Mouse (Mus musculus) neutrophil, adult 5-6 weeks (primary cell): ENCODE results near the gene Myo10. TPM values are rescaled to one million over a fixed set of nuclear protein-coding genes. Genes with fewer than 3 reads are reported as not detected.

Experiments used
- ATAC-seq: fragments of 151-379, 151-347 bp; 2 replicates; pipeline ENCODE4 v1.8.0; 2017; ENCODE audit warnings: mild to moderate bottlenecking, moderate TSS enrichment; ENCODE audit not compliant: insufficient number of reproducible peaks, poor library complexity, low FRiP score, severe bottlenecking; ENCODE audit errors: extremely low read depth
- total RNA-seq: library from RNA; stranded (forward); fragments of 200-1000 nt; gene quantifications from 2 replicates; pipeline ENCODE4 v1.2.3, GENCODE M21; 2017

The Myo10 gene
- total RNA-seq, 1 experiment from 2014 or later = 1.2 TPM

- no peak for ATAC-seq
Observed at GRCm38 (mm10) chr15:25742196-25742595, 119.9 kb downstream of the Myo10 start.

DNA sequence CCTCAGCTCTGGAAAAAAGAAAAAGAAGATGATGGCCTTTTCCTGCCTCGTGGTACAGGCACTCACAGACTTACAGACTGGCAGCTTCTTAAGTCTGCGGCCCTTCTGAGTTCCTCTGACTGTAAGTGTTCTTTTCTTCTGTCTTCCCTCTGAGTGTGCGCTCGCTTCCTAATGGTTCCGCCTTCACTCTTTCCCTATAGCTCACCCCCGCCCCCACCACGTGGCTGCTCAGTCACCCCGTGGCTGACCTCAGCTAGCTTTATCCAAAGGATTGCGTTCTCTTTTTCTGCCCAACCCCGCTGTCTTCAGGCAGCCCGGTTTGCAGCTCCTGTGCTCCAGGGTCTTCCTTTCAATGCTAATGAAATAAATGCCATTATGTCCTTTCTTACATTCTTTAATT lies 129.2 kb downstream of the Myo10 start:
- no peak for ATAC-seq

- ATAC-seq = no peak
Observed at GRCm38 (mm10) chr15:25752597-25752996, 130.3 kb downstream of the Myo10 start.

DNA sequence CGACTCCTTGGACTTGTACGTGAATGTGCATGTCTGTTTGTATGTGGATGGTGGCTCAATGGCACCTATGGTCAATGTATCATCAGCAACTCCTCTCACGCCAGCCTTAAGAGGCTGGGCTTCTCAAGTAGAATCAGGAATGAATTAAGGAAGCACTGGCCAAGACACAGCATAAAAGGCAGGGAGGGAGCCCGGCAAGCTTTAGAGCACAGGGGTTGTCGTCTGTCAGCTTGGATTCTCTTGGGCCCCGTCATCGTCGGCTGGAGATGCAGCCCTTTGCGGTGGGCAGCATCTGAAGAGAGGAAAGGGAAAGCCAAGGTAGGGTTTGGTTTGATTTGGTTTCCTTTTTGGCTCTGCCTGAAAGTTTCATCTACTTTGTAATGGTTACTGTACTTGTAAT lies 130.7 kb downstream of the Myo10 start:
- no peak for ATAC-seq

- no peak for ATAC-seq
Observed at GRCm38 (mm10) chr15:25753878-25754277, 131.6 kb downstream of the Myo10 start.

- ATAC-seq = no peak
Observed at GRCm38 (mm10) chr15:25754342-25754951, 132.1 kb downstream of the Myo10 start.

GRCm38 (mm10) chr15:25755536-25755935 lies 133.2 kb downstream of the Myo10 start:
- no peak for ATAC-seq

- no peak for ATAC-seq
Observed at GRCm38 (mm10) chr15:25756072-25756471, 133.7 kb downstream of the Myo10 start.

GRCm38 (mm10) chr15:25758037-25758436 lies 135.7 kb downstream of the Myo10 start:
- no peak for ATAC-seq

GRCm38 (mm10) chr15:25758500-25759086 lies 136.3 kb downstream of the Myo10 start:
- ATAC-seq = no peak

- no peak for ATAC-seq
Observed at GRCm38 (mm10) chr15:25760304-25760703, 138.0 kb downstream of the Myo10 start.

GRCm38 (mm10) chr15:25761049-25761448 lies 138.7 kb downstream of the Myo10 start:
- ATAC-seq = no peak

- no peak for ATAC-seq
Observed at GRCm38 (mm10) chr15:25761800-25762211, 139.5 kb downstream of the Myo10 start.

DNA sequence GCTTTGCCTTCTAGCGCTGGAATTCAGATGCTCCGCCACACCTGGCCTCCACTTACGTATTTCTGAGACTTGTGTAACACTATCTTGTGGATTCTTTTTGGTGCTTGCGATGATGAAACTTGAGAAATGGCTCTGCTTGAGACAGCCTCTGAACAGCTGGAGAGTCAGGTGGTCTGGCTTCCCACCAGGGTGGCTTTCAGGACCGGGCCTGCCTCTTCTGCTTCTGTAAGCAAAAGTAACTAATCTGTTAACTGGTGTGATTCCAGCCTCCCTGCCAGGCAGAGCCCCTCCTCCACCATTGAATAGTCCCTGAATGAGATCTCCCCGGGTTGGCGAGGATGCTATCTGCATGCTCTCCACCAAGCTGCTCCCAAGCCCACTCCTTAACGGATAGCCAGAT lies 140.0 kb downstream of the Myo10 start:
- ATAC-seq = no peak

GRCm38 (mm10) chr15:25763106-25763505 lies 140.8 kb downstream of the Myo10 start:
- ATAC-seq = no peak

DNA sequence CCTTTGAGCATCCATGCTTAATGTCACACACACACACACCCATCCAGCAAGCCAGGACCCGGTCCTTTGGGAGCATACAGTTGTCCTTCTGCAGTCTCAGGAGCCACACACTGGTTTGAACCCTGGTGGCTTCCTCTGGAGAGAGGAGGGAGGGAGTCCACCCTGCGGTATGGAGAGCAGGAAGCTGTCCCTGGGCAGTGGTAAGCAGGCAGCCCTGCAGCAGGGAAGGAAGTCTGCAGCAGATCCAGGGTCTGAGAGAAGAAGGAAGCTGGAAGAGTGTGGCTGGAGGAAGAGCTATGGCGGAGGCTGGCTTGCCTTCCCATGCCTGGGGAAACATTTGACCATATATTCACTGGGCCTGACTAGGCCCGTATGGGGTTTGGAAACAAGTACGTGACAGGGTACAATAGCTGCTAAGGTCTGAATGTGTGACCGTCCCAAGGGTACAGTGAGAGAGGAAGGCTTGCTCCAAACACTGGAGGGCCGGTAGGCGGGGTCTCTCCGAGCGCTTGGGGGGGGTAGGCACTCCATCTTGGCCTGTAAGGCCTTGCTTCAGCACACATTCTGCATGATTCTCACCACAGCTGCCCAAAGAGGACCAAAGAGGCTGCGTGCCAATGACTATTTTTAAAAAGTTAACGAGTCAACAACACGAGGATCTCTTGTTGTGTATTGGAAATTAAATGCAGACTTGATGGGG lies 142.5 kb downstream of the Myo10 start:
- ATAC-seq = no peak

DNA sequence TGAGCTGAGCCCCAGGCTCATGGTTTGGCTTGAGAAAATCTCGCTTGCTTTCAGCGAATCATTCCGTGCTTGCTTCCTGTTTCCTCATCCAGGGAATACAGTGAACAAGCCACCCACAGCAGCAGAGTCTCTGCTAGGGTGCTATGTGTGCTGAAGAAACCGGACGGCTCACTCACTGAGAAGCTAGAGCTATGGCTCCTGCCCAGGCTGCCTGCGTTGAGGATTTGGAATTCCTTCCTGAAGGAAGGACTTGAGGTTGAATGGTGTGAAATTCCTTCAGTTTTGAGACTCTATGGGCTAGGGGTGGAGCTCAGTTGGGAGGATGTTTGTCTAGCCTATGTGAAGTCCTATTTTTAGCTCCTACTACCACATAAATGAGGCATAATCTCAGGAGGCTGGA lies 145.5 kb downstream of the Myo10 start:
- ATAC-seq = no peak

DNA sequence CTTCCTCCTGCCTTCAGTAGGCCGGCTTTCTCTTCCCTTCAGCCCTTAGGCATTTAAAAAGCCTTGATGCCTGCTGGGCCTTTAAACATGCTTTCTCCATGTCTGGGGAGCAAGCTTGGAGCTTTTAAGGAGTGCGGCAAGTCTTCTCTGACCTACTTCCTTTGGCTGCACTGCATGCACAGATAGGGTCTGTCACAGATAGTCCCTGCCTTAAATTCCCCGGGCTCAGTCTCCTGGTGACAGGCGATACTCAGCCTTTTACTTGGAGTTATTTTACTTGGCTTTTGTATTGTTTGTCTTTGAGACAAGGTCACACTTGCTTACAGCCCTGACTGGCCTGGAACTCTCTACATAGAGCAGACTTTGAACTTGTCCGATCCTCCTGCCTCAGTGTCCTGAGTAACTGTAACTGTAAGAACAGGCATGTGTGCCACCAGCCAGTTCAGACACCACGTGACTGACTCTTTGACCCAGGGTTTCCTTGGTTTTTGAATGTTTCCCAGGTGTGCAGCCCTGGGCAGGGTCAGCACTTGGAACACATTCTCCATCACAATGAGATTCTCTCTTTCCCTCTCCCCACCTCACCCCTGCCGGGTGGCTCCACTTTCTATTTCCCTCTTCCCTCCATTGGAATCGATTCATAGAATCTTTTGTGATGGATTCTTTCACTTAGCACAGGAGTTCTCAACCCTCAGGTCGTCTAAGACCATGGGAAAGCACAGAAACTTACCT lies 147.4 kb downstream of the Myo10 start:
- no peak for ATAC-seq

DNA sequence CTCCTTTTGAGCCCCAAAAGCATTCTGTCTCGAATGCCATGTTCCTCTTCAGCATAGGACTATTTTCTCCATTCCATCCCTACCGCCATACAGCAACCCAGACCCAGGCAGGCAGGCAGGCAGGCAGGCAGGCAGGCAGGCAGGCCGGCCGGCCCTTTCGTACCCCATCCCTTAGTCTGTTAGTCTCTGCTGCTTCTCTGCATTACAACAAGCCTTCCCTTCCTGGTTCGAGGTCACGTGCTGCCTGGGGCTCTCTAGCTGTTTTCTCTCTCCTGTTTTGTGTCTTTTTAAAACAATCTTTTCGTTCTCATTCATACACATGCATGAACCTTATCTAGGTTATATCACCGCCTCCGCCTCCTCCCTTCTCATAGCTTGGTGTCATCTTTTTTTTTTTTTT lies 149.5 kb downstream of the Myo10 start:
- ATAC-seq = no peak
